Mouse (Mus musculus) embryonic fibroblast, embryonic 13.5 days (primary cell): ENCODE data around the gene Timm22. TPM values are rescaled to one million over a fixed set of nuclear protein-coding genes. Genes with fewer than 3 reads are reported as not detected.

Experiments used
- H3K27ac ChIP-seq: 2 replicates; pipeline ENCODE4 v1.5.1; 2012; ENCODE audit warnings: low read length, control low read depth, inconsistent platforms; ENCODE audit not compliant: insufficient read depth
- H3K4me1 ChIP-seq: 2 replicates; pipeline ENCODE4 v1.6.1; 2011; ENCODE audit warnings: low read length; ENCODE audit not compliant: control insufficient read depth, insufficient read depth
- H3K4me3 ChIP-seq: 2 replicates; pipeline ENCODE4 v1.5.1; 2011; ENCODE audit warnings: mild to moderate bottlenecking, control low read depth, low read length; ENCODE audit not compliant: insufficient read depth
- CTCF ChIP-seq: IDR thresholded peaks from 2 replicates; pipeline ENCODE4 v1.5.1; 2011; ENCODE audit warnings: mild to moderate bottlenecking, control low read depth, low read length, moderate library complexity, borderline replicate concordance; ENCODE audit not compliant: insufficient read depth
- POLR2A ChIP-seq: IDR thresholded peaks from 2 replicates; pipeline ENCODE4 v1.6.1; 2011; ENCODE audit warnings: low read depth, mild to moderate bottlenecking, control low read depth, low read length, moderate library complexity
- polyA plus RNA-seq: library from polyadenylated mRNA; stranded (reverse); fragments of >200 nt; gene quantifications from 2 replicates; pipeline ENCODE4 v1.2.4, GENCODE M21; 2011; ENCODE audit warnings: low read depth; ENCODE audit not compliant: missing spikeins, insufficient read length

Gene Timm22
- polyA plus RNA-seq, 1 experiment = 28.2 TPM

- TF ChIP-seq POLR2A (no peak), CTCF (no peak)
- Histone ChIP-seq H3K27ac (peak overlapping the region; percentile 2; the same call in 1 of the 2 replicates), H3K4me1 (peaks cover 27% of the 10 kb centered on the region), H3K4me3 (no peak overlapping the region)
Measured at GRCm38 (mm10) chr11:76372120-76372519, 34.6 kb upstream of the Timm22 start.

DNA sequence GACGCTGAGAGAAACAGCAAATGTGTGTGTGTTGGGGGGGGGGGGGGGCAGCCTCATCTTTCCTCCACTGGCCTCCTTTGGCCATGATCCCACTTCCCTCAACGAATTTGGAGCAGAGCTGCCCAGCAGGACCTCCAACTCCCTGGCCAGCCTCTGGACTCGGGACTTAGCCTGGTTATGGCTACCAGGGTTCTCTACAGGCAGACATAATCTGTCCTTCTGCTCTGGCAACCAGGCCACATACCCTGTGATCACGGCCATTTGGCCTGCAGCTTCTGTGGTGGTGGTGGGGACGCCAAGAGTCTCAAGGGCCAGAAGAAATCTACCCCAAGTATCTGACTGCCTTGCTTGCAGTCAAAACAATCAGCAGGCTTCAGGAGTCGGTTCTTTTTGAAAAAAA lies 34.2 kb upstream of the Timm22 start:
- Histone ChIP-seq H3K4me3 (no peak overlapping the region), H3K4me1 (peaks cover 31% of the 10 kb centered on the region), H3K27ac (peak overlapping the region; percentile 28; the same call in 1 of the 2 replicates)
- TF ChIP-seq CTCF = no peak
- TF ChIP-seq POLR2A = no peak

DNA sequence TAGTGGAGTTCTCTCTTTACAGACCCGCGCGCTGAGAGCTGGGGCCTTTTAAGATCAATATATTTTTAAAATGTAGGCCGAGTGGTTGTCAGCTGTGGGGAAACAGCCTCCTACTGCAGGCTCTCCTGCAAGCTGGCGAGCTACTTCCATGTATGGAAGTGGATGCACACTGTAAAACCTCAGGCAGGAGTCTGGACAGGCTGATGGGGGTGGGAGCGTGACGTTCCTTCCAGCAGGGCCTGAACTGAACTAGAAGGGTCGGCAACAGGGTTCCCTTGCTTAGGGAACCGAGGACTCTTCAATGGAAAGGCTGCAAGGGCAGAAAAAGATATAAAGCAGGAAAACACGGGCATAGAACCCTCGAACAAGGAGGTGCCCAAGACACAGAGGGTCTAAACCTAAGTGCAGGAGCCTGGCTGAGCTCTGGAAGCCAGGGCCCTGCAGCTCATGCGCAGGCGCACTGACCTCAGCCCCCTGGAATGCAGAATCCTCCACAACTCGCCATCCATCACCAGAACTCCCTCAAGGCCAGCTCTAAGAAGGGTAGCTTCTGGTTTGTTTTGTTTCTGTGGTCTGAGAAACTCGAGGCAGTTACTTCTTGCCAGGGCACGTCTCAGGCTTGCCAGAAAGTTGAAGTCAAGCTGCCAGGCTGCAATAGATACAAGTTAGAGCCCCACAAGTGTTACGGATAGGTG lies 32.1 kb upstream of the Timm22 start:
- TF ChIP-seq POLR2A = no peak
- no peak for TF ChIP-seq CTCF
- H3K27ac ChIP-seq = peak overlapping the region; percentile 98
- H3K4me1 ChIP-seq = peaks cover 32% of the 10 kb centered on the region

DNA sequence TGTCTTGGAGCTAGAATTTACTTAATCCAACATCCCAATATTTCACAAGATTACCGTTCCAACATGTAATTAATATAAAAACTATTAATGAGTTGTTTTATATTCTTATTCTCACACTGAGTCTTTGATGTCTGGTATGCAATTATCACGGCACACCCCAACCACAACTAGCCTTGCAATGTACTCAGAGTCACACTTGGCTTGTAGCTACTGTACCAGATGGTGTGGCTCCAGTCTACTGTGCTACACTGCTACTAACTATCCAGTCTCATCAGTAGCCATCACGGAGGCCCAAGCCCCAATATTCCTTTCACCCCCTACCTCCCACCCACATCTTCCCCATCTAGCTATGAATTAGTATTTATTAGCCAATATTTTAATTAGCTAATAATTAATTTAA lies 30.3 kb upstream of the Timm22 start:
- no peak overlapping the region for H3K4me3 ChIP-seq
- no peak for TF ChIP-seq POLR2A
- peak overlapping the region; percentile 28; the same call in 1 of the 2 replicates for H3K27ac ChIP-seq
- peaks cover 38% of the 10 kb centered on the region for H3K4me1 ChIP-seq

More for the DNA sequence above, 32.1 kb upstream of the Timm22 start:
- H3K4me3 ChIP-seq = no peak overlapping the region

- TF ChIP-seq POLR2A = no peak
- TF ChIP-seq CTCF = no peak
- Histone ChIP-seq H3K4me3 (no peak overlapping the region), H3K4me1 (peaks cover 18% of the 10 kb centered on the region), H3K27ac (no peak overlapping the region)
Measured at GRCm38 (mm10) chr11:76379921-76380544, 26.7 kb upstream of the Timm22 start.

DNA sequence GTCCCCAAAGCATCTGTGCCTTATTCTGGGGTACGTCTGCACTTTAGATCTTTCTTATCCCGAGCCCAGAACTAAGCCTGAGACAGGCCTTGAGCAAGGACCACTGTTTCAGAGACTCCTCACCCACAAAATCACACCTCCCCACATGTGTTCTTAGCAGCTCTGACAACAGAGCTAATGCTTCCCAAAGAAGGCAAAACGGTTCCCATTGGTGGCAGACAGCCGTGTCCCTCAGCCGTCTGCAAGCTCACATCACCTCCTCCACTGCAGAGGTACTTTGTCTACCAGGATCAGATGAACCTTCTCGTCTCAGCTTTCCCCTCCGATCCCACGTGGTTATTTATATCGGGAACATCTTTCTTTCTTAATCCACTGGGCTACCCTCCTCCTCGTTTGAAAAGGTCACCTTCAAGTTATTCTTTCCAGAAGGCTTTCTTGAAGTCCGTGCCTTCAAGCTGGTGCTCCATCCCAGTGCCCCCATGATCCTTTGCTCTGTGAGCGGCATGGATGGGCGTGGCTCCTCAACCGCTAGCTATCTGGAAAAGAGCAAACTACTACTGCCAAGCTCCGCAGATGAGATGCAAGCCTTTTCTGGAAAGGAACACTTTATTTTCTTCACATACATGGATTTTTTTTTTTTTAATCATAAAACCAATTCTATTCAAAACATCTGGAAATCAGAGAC lies 25.4 kb upstream of the Timm22 start:
- H3K4me1 ChIP-seq = peaks cover 14% of the 10 kb centered on the region; the same call in 1 of the 2 replicates
- no peak overlapping the region for H3K27ac ChIP-seq
- no peak for TF ChIP-seq CTCF
- no peak for TF ChIP-seq POLR2A
- no peak overlapping the region for H3K4me3 ChIP-seq

DNA sequence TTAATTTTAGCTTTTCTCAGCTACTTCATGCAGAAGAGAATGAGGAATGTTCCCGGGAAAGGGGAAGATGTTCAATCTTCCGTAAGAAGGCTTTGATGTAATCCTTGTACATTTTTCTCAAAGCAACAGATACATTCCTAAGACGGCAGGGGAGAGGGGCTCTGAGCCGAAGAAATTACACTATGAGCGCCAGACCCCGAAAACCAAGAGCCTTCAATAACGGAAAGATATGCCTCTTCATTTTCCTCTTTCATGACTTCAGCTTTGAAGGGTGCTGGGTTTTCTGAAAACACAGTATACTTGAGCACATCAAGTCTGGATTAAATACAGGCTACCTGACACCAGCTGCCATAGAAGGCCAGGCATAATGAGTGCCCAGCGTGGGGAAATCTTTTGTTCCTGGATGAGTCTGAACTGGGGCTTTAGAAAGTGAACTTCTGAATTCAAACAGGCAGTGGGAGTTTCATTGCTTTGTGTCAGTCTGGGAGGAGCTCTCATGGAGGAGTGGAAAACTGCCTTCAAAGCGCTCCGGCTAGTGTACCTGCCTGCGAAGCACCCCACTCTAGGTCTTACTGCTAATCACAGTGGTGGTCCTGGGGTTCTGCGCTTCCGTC lies 23.9 kb upstream of the Timm22 start:
- H3K4me1 ChIP-seq = 0 out of 2 replicates have a peak, but pooled peaks cover 5% of the 10 kb centered on the region
- H3K4me3 ChIP-seq = no peak overlapping the region
- no peak for TF ChIP-seq POLR2A
- no peak for TF ChIP-seq CTCF
- no peak overlapping the region for H3K27ac ChIP-seq

GRCm38 (mm10) chr11:76384307-76384706 lies 22.4 kb upstream of the Timm22 start:
- Histone ChIP-seq H3K4me1 (0 out of 2 replicates have a peak, but pooled peaks cover 5% of the 10 kb centered on the region), H3K27ac (no peak overlapping the region; the same call in 1 of the 2 replicates), H3K4me3 (no peak overlapping the region)
- TF ChIP-seq POLR2A (no peak), CTCF (no peak)

DNA sequence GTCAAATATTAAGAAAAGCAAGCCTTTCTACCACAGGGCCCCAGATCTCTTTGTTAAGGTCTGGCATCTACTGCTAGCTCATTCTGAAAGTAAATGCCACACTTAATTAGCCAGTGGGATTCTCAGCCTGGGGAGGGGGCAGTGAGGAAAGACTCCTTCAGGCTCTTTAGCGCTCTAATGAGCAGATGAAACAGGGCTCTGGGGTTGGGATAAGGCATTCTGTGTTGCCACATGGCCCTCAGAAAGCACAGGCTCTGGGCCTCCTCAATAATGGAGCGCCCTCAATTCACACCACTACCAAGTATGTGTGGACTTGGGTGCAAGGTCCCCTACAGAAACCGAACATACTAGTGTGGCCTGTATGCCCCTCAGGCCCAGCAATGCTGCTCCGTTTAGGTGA lies 21.7 kb upstream of the Timm22 start:
- TF ChIP-seq CTCF = no peak
- no peak for TF ChIP-seq POLR2A
- no peak overlapping the region for H3K4me3 ChIP-seq
- H3K27ac ChIP-seq = no peak overlapping the region
- H3K4me1 ChIP-seq = 0 out of 2 replicates have a peak, but pooled peaks cover 5% of the 10 kb centered on the region

DNA sequence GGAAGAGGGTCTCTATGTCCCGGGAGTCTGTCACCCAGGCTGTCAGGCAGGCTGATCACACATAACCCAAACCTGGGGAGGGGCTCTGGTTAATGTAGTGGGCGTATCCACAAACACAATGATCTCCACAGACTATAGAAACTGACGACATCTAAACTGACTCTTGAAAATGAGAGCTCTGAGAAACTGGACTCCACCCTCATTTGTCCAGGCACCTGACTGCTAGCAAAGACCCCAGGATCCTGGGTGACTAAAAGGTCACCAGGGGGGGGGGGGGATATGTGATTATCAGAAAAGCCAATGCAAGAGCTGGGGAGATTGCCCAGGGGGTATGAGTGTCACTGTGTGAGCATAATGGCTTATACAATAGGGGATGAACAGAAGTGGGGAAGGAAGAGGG lies 21.0 kb upstream of the Timm22 start:
- TF ChIP-seq CTCF (no peak), POLR2A (no peak)
- Histone ChIP-seq H3K27ac (no peak overlapping the region), H3K4me1 (0 out of 2 replicates have a peak, but pooled peaks cover 5% of the 10 kb centered on the region), H3K4me3 (no peak overlapping the region)
